Mouse (Mus musculus) intestine, postnatal 0 days (tissue): Measurements from ENCODE around the gene Fam102a. TPM values are rescaled to one million over a fixed set of nuclear protein-coding genes. Genes with fewer than 3 reads are reported as not detected.
A peak's percentile ranks its signal among the peaks of the same experiment; 100 is the strongest.

Source experiments
- ATAC-seq: fragments of 200-750 bp; cut with Nextera tagmentation; 2 replicates; pipeline ENCODE4 v1.8.0; 2017; ENCODE audit warnings: mild to moderate bottlenecking, moderate TSS enrichment, moderate library complexity
- H3K27ac ChIP-seq: fragments of 300-500 bp; sonication (generic); 2 replicates; pipeline ENCODE4 v1.5.1; 2014; ENCODE audit warnings: mild to moderate bottlenecking, low read depth, low read length, moderate library complexity
- H3K27me3 ChIP-seq: fragments of 300-500 bp; sonication (generic); replicated peaks from 2 replicates; pipeline ENCODE4 v1.6.1; 2014; ENCODE audit warnings: low read length, mixed read lengths; ENCODE audit not compliant: control insufficient read depth, insufficient read depth
- H3K36me3 ChIP-seq: fragments of 300-500 bp; sonication (generic); 2 replicates; pipeline ENCODE4 v1.6.1; 2014; ENCODE audit warnings: mild to moderate bottlenecking, moderate library complexity; ENCODE audit not compliant: control insufficient read depth, insufficient read depth
- H3K4me1 ChIP-seq: fragments of 300-500 bp; sonication (generic); replicated peaks from 2 replicates; pipeline ENCODE4 v1.6.1; 2014; ENCODE audit warnings: antibody characterized with exemption, low read length, mixed read lengths; ENCODE audit not compliant: control insufficient read depth, insufficient read depth
- H3K4me2 ChIP-seq: fragments of 300-500 bp; sonication (generic); replicated peaks from 2 replicates; pipeline ENCODE4 v1.6.1; 2014; ENCODE audit warnings: low read depth, mild to moderate bottlenecking, moderate library complexity
- H3K4me3 ChIP-seq: fragments of 300-500 bp; sonication (generic); 2 replicates; pipeline ENCODE4 v1.5.1; 2014; ENCODE audit warnings: low read depth, low read length
- H3K9ac ChIP-seq: fragments of 300-500 bp; sonication (generic); 2 replicates; pipeline ENCODE4 v1.6.1; 2014; ENCODE audit warnings: mild to moderate bottlenecking, low read depth, low read length
- H3K9me3 ChIP-seq: fragments of 300-500 bp; sonication (generic); 2 replicates; pipeline ENCODE4 v1.6.1; 2016; ENCODE audit warnings: mixed run types; ENCODE audit not compliant: control insufficient read depth
- CTCF ChIP-seq: sonication (generic); IDR thresholded peaks from 2 replicates; pipeline ENCODE4 v1.5.1; 2016; ENCODE audit warnings: low read depth, mild to moderate bottlenecking, control low read depth, antibody characterized with exemption, moderate library complexity
- WGBS: fragments of 180-500 bp; shearing (Covaris S2); extraction: QIAGEN DNeasy Blood & Tissue Kit; methylation state at CpG from one replicate; pipeline ENCODE4 v1.1.7; 2014; 5-methylcytosine and 5-hydroxymethylcytosine counted together
- polyA plus RNA-seq: library from polyadenylated mRNA; unstranded; fragments of >200 nt; fragmentation: Nextera tagmentation; extraction: Ambion mirVana; gene quantifications from 2 replicates; pipeline ENCODE4 v1.2.1, GENCODE M21; 2015

The Fam102a gene
- polyA plus RNA-seq, 1 experiment from 2014 or later = 18.0 TPM

DNA sequence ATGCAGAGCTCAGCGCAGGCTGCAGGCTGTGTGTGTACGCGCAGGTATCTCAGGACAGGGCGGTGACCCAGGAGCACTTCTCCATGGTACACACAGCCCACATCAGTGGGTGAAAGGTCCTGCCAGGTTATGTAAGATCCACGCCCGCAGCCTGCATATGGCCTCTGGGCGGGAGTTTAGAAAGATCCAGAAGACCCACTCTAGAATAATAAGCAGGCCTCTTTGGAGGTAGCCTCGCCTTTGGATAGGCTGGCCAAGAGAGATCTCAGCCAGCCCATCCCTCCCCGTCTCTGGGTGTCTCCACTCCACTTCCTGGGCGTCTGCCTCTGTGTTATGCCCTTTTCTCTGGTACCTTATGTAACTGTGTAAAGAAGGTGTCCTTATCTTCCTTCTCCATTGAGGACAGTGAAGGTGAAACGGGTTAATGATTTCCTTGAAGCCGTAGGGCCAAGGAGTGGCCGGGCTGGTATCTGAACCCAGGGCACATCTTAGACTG lies 10.5 kb upstream of the Fam102a start:
- peak overlapping the region; percentile 40 for H3K4me2 ChIP-seq
- 37% methylated on average over 13 of the region's 13 CpGs for WGBS
- peak; percentile 92 for ATAC-seq

DNA sequence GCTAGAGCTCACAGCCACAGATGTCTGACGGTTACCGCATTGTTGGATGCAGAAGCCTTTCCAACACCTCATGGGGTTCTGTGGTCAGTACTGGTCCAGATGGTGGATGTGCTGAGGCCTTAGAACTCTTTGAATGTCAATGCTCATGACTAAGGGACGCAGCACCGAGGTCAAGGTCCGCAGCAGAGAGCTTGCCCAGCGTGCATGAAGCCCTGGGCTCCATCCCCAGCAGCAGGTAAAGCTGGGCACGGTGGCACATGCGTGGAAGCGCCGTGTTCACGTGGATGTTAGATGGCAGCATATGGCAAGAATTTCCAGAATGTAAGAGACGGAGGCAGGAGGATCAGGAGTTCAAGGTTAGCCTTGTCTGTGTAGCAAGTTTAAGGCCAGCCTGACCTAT lies 9.3 kb upstream of the Fam102a start:
- Histone ChIP-seq H3K4me3 (no peak overlapping the region), H3K36me3 (no peaks in the 10 kb centered on the region), H3K4me2 (no peak overlapping the region), H3K9ac (no peak overlapping the region), H3K4me1 (0 out of 2 replicates have a peak, but pooled peaks cover 6% of the 10 kb centered on the region), H3K27me3 (no peaks in the 10 kb centered on the region), H3K9me3 (no peaks in the 10 kb centered on the region), H3K27ac (peak overlapping the region; percentile 73; the same call in 1 of the 2 replicates)
- ATAC-seq = no peak
- 82% methylated on average over 12 of the region's 12 CpGs for WGBS
- TF ChIP-seq CTCF = no peak

More for the DNA sequence above, 10.5 kb upstream of the Fam102a start:
- Histone ChIP-seq H3K9ac (no peak overlapping the region), H3K27ac (peak overlapping the region; percentile 73), H3K27me3 (no peaks in the 10 kb centered on the region), H3K9me3 (no peaks in the 10 kb centered on the region), H3K4me1 (0 out of 2 replicates have a peak, but pooled peaks cover 6% of the 10 kb centered on the region), H3K36me3 (no peaks in the 10 kb centered on the region), H3K4me3 (no peak overlapping the region)
- no peak for TF ChIP-seq CTCF

DNA sequence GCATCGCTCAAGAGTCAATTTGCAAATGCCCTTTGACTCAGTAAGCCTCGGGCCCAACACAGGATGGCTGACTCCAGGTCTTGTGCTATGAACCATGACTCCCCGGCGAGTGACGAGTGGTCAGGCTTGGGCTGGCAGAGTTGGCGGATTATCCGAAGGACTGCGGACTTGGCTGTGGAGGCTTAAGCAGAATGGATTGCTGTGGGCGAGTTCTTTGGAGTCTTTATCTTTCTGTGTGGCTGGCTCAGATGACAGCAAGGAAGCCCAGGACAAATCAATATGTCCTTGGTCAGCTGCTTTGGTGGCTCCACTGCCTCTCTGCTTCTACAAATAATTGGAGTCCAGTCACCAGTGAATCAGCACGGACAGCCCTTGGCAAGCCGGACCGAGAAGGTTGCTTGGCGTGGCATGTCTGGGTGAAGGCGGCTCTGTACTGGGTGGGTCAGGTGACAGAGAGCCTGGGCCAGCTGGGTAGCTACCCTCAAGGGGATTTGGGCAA lies 7.6 kb upstream of the Fam102a start:
- Histone ChIP-seq H3K36me3 (no peaks in the 10 kb centered on the region), H3K4me3 (no peak overlapping the region), H3K27ac (no peak overlapping the region), H3K9me3 (no peaks in the 10 kb centered on the region), H3K4me1 (0 out of 2 replicates have a peak, but pooled peaks cover 5% of the 10 kb centered on the region), H3K27me3 (no peaks in the 10 kb centered on the region), H3K9ac (no peak overlapping the region), H3K4me2 (no peak overlapping the region)
- TF ChIP-seq CTCF = no peak
- ATAC-seq = no peak
- 75% methylated on average over 14 of the region's 14 CpGs for WGBS

DNA sequence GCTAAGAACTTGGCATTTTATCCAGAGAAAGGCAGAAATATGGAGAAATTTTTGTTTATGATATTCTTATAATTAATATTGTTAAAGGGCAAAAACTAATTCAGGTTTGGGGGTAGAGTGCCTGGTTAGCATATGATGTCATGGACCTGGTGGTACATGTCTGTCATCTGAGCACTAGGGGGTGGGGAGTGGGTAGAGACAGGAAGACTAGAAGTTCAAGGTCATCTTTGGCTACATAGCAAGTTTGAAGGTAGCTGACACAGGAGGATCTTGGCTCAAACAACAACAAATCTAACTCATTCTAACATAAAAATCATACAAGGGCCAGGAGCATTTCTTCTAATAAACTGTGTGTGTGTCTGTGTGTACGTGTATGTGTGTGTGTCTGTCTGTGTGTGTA lies 6.8 kb upstream of the Fam102a start:
- H3K4me1 ChIP-seq = 0 out of 2 replicates have a peak, but pooled peaks cover 2% of the 10 kb centered on the region
- H3K4me2 ChIP-seq = no peak overlapping the region
- WGBS = 82% methylated on average over 1 of the region's 1 CpGs
- no peaks in the 10 kb centered on the region for H3K27me3 ChIP-seq
- H3K27ac ChIP-seq = no peak overlapping the region
- no peak overlapping the region for H3K4me3 ChIP-seq
- H3K36me3 ChIP-seq = no peaks in the 10 kb centered on the region
- ATAC-seq = no peak
- no peaks in the 10 kb centered on the region for H3K9me3 ChIP-seq
- no peak overlapping the region for H3K9ac ChIP-seq
- TF ChIP-seq CTCF = no peak

DNA sequence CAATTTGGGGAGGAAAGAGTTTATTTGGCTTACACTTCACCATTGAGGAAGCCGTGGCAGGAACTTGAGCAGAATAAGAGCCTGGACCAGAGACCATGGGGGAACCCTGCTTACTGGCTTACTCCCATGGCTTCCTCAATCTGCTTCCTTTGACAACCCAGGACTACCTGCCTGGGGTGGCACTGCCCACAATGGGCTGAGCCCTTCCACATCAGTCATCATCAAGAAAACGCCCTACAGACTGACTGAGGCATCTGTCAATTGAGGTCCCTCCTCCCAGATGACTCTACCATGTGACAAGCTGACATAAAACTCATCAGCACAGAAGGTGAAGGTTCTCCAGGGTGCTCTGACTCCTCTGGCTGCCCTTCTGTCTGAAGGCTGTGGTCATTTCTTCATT lies 4.7 kb upstream of the Fam102a start:
- no peaks in the 10 kb centered on the region for H3K36me3 ChIP-seq
- ATAC-seq = peak; percentile 7; the same call in 1 of the 2 replicates
- H3K4me3 ChIP-seq = no peak overlapping the region
- no peaks in the 10 kb centered on the region for H3K27me3 ChIP-seq
- TF ChIP-seq CTCF = no peak
- no peaks in the 10 kb centered on the region for H3K9me3 ChIP-seq
- H3K4me2 ChIP-seq = no peak overlapping the region
- no peak overlapping the region for H3K9ac ChIP-seq
- H3K27ac ChIP-seq = no peak overlapping the region; the same call in 1 of the 2 replicates
- H3K4me1 ChIP-seq = 0 out of 2 replicates have a peak, but pooled peaks cover 5% of the 10 kb centered on the region
- 59% methylated on average over 2 of the region's 2 CpGs for WGBS

DNA sequence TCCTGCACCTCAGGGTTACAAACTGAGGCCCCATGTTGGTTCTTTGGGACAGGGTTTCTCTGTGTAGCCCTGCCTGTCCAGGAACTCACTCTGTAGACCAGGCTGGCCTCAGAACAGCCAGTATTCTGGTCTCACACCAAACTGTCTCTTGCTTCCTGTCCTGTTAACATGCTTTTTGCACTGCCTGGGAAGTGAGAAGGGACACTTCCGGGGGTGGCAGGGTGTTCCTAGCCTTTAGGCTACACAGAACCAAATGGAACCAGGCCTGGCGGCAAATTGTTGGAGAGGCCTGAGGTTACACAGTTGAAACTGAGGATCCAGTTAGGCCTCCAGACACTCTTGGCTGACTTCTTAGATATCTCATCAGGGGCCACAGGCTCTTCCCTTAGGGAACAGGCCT lies 2.0 kb upstream of the Fam102a start:
- no peak for TF ChIP-seq CTCF
- Histone ChIP-seq H3K4me3 (no peak overlapping the region), H3K9me3 (no peaks in the 10 kb centered on the region), H3K4me2 (no peak overlapping the region), H3K9ac (no peak overlapping the region), H3K4me1 (0 out of 2 replicates have a peak, but pooled peaks cover 11% of the 10 kb centered on the region), H3K27me3 (no peaks in the 10 kb centered on the region), H3K36me3 (no peaks in the 10 kb centered on the region), H3K27ac (no peak overlapping the region)
- 87% methylated on average over 2 of the region's 2 CpGs for WGBS
- ATAC-seq = no peak
